Mouse (Mus musculus): Measurements from ENCODE around the gene Abcb5. TPM values are rescaled to one million over a fixed set of nuclear protein-coding genes. Genes with fewer than 3 reads are reported as not detected.
"Not testable (repeated sequence)": the region's sequence is repeated elsewhere in the genome, so short reads cannot be mapped to it uniquely, and the experiment has no call there.

The Abcb5 gene
- total and polyA plus RNA-seq, 3 experiments: not detected

- not testable (repeated sequence) for H3K9me3 ChIP-seq (replicated peaks; ENCODE audit: insufficient read depth, low read length); H3K79me2 ChIP-seq (ENCODE audit: control insufficient read depth, insufficient read depth, low read length, poor library complexity); H3K27ac ChIP-seq (ENCODE audit: control insufficient read depth, low read depth, low read length); H3K9ac ChIP-seq (ENCODE audit: control insufficient read depth, low read depth, low read length, poor library complexity, severe bottlenecking); DNase-seq (ENCODE audit: low read depth, low spot score); H3K4me3 ChIP-seq (ENCODE audit: control insufficient read depth in 1 of 2, insufficient read depth in 1 of 2, low read depth in 2 of 2, low read length in 2 of 2); H3K4me1 ChIP-seq (ENCODE audit: control insufficient read depth in 1 of 2, insufficient read depth in 2 of 2, low read length in 2 of 2); H3K36me3 ChIP-seq (ENCODE audit: control insufficient read depth in 1 of 2, insufficient read depth in 2 of 2, low read length in 2 of 2); H3K27me3 ChIP-seq (ENCODE audit: control insufficient read depth in 1 of 2, insufficient read depth in 2 of 2, low read length in 2 of 2)
- peak in 1 of 3 experiments; percentile 17; a peak in 2 of 6 replicates for TF ChIP-seq CTCF (IDR thresholded peaks at IDR 0.05 in 2 of 3, conservative IDR thresholded peaks at IDR 0.05 in 1 of 3; ENCODE audit: control insufficient read depth in 1 of 3, insufficient read depth in 1 of 3, low read depth in 2 of 3, low read length in 3 of 3, poor library complexity in 1 of 3, severe bottlenecking in 1 of 3)
These were observed 42.3 kb downstream of the Abcb5 start for GRCm38 (mm10) chr12:118923874-118924273.

- TF ChIP-seq KAT2A (conservative IDR thresholded peaks at IDR 0.05; ENCODE audit: low read depth, low read length) (no peak), BHLHE40 (IDR thresholded peaks at IDR 0.05; ENCODE audit: borderline replicate concordance, low read depth, low read length) (no peak), CHD2 (IDR thresholded peaks at IDR 0.05; ENCODE audit: low read length) (no peak), NRF1 (IDR thresholded peaks at IDR 0.05; ENCODE audit: insufficient read depth, low read depth, low read length, poor library complexity, severe bottlenecking) (no peak), USF1 (IDR thresholded peaks at IDR 0.05; ENCODE audit: low read depth, low read length) (no peak), MYC (IDR thresholded peaks at IDR 0.05; ENCODE audit: low read depth, low read length) (no peak), TBP (IDR thresholded peaks at IDR 0.05; ENCODE audit: low read depth, low read length) (no peak), POLR2A (IDR thresholded peaks at IDR 0.05; ENCODE audit: control insufficient read depth in 1 of 2, insufficient read depth in 1 of 2, low read depth in 1 of 2, low read length in 2 of 2, poor library complexity in 1 of 2) (no peak), ZKSCAN1 (IDR thresholded peaks at IDR 0.05; ENCODE audit: low read depth, low read length) (no peak), MAX (IDR thresholded peaks at IDR 0.05; ENCODE audit: low read length) (no peak), HCFC1 (IDR thresholded peaks at IDR 0.05; ENCODE audit: low read depth, low read length) (no peak), EP300 (IDR thresholded peaks at IDR 0.05; ENCODE audit: low read depth in 1 of 2, low read length in 2 of 2) (no peak), CTCF (IDR thresholded peaks at IDR 0.05 in 2 of 3, conservative IDR thresholded peaks at IDR 0.05 in 1 of 3; ENCODE audit: control insufficient read depth in 1 of 3, insufficient read depth in 1 of 3, low read depth in 2 of 3, low read length in 3 of 3, poor library complexity in 1 of 3, severe bottlenecking in 1 of 3) (no peak)
These were observed 48.5 kb downstream of the Abcb5 start for GRCm38 (mm10) chr12:118917771-118918170.

GRCm38 (mm10) chr12:118910360-118910759 is 55.9 kb downstream of the Abcb5 start:
- Histone ChIP-seq H3K4me1 (ENCODE audit: control insufficient read depth in 1 of 2, insufficient read depth in 2 of 2, low read length in 2 of 2) (no peaks in the 10 kb centered on the region), H3K27ac (ENCODE audit: control insufficient read depth, low read depth, low read length) (no peak overlapping the region), H3K4me3 (ENCODE audit: control insufficient read depth in 1 of 2, insufficient read depth in 1 of 2, low read depth in 2 of 2, low read length in 2 of 2) (no peak overlapping the region), H3K9ac (ENCODE audit: control insufficient read depth, low read depth, low read length, poor library complexity, severe bottlenecking) (no peak overlapping the region), H3K9me3 (replicated peaks; ENCODE audit: insufficient read depth, low read length) (no peaks in the 10 kb centered on the region), H3K79me2 (ENCODE audit: control insufficient read depth, insufficient read depth, low read length, poor library complexity) (no peaks in the 10 kb centered on the region), H3K27me3 (ENCODE audit: control insufficient read depth in 1 of 2, insufficient read depth in 2 of 2, low read length in 2 of 2) (no peaks in the 10 kb centered on the region), H3K36me3 (ENCODE audit: control insufficient read depth in 1 of 2, insufficient read depth in 2 of 2, low read length in 2 of 2) (no peaks in the 10 kb centered on the region)
- TF ChIP-seq POLR2AphosphoS5 (IDR thresholded peaks at IDR 0.05; ENCODE audit: borderline replicate concordance, low read depth, low read length) (no peak), POLR2AphosphoS2 (IDR thresholded peaks at IDR 0.05; ENCODE audit: low read length) (no peak), RCOR1 (IDR thresholded peaks at IDR 0.05; ENCODE audit: low read depth, low read length) (no peak), MAFK (IDR thresholded peaks at IDR 0.05; ENCODE audit: borderline replicate concordance, low read depth, low read length) (no peak), GATA1 (IDR thresholded peaks at IDR 0.05; ENCODE audit: low read depth, low read length) (no peak), ZMIZ1 (IDR thresholded peaks at IDR 0.05; ENCODE audit: low read depth, low read length) (no peak), ZNF384 (IDR thresholded peaks at IDR 0.05; ENCODE audit: low read depth, low read length) (no peak), ETS1 (IDR thresholded peaks at IDR 0.05; ENCODE audit: low read depth, low read length) (no peak)
- DNase-seq (ENCODE audit: low read depth, low spot score): no peak

More at GRCm38 (mm10) chr12:118917771-118918170, 48.5 kb downstream of the Abcb5 start:
- Histone ChIP-seq H3K27ac (ENCODE audit: control insufficient read depth, low read depth, low read length) (no peak overlapping the region), H3K27me3 (ENCODE audit: control insufficient read depth in 1 of 2, insufficient read depth in 2 of 2, low read length in 2 of 2) (no peaks in the 10 kb centered on the region), H3K9ac (ENCODE audit: control insufficient read depth, low read depth, low read length, poor library complexity, severe bottlenecking) (no peak overlapping the region), H3K9me3 (replicated peaks; ENCODE audit: insufficient read depth, low read length) (no peaks in the 10 kb centered on the region), H3K79me2 (ENCODE audit: control insufficient read depth, insufficient read depth, low read length, poor library complexity) (no peaks in the 10 kb centered on the region), H3K4me1 (ENCODE audit: control insufficient read depth in 1 of 2, insufficient read depth in 2 of 2, low read length in 2 of 2) (no peaks in the 10 kb centered on the region), H3K36me3 (ENCODE audit: control insufficient read depth in 1 of 2, insufficient read depth in 2 of 2, low read length in 2 of 2) (no peaks in the 10 kb centered on the region), H3K4me3 (ENCODE audit: control insufficient read depth in 1 of 2, insufficient read depth in 1 of 2, low read depth in 2 of 2, low read length in 2 of 2) (no peak overlapping the region)
- no peak for DNase-seq (ENCODE audit: low read depth, low spot score)
